Mouse (Mus musculus) CD8-positive naive resting alpha-beta T cell, adult 2 months (primary cell): ENCODE measurements at regions not wholly inside any gene's neighbourhood (a gene's known extent, or its start where the extent isn't known, plus 50 kb on each side); places are given as distances from the start of the nearest gene placed in this dataset.

Source experiments
- DNase-seq, 2 experiments: peaks; one replicate each; pipeline ENCODE4 v3.0.0; 2022; ENCODE audit warnings: low read depth in 2 of 2, low spot score in 2 of 2

DNA sequence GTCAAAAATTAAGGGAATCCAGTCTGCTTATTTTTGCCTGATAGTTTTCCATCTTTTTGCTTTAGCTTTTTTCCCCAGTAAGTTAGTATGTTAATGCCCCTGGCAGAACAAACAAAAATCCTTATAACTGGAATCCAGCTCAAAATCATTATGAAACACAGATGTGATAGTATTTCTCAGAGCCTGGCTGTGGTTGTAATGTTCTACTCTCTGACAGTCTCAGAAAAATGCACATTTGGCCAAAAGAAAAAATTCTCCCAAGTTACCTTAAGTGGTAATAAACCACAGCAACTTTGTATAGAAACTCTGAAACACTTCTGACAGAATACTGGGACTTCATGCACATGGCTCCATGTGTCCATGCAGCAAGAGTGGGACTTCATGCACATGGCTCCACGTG is 193.5 kb upstream of the Rnd3 start:
- no peak for DNase-seq

DNA sequence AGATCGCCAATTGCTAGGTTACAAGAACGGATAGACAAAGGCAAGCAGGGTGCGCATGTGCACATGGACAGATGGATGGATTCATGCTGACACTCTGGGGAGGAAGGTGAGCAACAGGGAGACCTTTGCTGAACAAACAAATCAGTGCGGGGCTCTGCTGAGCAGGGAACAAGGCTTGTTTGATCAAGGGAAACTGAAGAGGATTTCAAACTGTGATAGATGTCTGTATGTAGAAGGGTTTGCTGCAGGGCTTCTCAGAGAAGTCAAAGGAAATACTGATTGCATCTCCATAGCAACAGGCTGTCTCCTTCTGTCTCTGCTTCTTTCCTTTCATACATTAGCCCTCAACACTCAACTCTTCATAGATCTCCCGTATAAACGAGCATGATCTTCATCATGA is 185.5 kb upstream of the Rnd3 start:
- DNase-seq, result no peak

DNA sequence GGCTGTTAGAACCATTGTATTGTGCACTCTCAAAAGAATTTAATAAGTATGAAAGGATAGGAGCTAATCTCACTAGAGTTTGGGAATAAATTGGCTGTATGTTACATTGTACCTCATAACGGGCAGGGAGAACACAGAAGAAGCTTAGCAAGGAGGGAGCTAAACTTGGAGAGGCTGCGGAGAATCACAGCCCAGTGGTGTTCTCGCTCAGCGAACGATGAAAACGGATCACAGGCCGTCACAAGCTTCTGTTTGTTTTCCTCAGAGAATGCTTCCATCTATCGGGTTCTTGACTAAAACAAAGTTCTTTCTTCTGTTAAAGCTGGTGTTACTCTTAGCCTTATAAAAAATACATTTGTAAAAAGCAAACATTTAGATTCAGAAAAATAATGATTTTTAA is 178.2 kb upstream of the Rnd3 start:
- DNase-seq, result no peak

DNA sequence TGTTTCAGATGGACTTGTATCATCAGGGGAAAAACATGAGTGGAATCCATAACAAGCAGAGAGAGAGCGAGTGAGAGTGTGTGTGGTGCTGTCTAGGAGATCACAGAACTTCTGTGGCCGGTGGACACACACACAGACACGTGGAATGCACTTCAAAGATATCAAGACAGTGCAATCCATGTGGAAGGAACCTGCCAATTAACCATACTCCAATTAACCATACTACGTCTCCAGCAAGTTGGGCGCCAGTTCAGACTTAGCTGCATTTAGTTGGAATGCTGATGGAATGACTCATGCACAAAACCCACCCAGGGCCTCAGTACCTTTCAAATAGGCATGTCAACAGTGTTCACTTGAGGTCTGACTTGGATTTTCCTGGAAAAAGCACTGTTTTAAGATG is 172.8 kb upstream of the Rnd3 start:
- DNase-seq, result no peak

DNA sequence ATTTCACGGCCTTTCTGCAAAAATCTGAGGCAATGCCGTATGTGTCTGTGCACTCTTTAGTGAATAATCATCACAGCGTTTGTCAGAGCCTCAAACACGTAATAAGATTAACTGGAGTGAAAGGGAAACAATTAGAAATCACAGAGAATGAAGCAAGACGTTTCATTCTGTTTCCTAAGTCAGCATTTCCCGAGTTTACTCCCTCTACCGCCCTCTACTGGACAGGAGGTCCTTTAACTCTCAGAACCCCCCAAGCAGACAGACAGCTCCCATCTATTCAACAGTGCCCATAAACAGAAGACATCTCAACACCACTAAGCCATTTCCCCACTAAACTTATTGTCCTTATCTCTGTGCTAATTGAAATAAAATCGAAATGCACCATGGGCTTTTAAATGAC is 167.5 kb upstream of the Rnd3 start:
- DNase-seq, result no peak

DNA sequence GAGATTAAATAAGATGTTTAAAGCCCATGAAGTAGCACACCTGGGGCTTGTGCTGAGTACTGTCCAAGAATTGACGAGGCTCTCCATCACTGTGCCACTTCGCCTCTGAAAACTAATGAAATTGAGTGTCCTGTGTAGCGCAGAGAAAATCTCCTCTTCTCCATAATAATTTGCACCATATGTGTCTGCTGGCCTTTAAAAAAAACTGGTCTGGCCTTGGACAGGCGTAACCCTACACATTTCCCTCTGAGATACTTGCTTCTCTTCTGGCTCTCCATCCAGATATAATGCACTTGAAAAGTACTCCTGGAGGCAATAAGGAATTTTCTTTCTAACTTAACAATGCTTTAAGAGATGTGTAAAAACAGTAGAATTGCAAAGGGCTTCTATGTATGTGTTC is 164.5 kb upstream of the Rnd3 start:
- DNase-seq, result no peak

DNA sequence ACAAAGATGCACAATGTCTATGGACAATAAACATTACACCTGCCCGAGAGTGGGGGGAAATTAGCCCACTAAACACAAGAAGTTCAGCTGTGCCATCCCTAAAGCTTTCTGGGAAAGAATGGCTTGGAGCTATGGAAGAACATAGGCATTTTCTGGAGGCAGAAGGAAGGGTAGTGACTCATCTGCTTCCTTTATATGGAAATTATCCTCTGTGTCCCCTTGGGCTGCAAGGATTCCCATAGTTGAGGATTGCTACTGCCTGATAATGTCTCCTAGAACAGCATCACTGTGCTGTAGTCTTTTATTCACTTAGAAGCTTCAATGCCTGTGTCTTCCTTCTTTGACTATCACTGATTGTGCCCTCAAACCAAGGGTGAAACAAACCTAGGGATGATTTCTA is 157.3 kb upstream of the Rnd3 start:
- DNase-seq, result no peak

DNA sequence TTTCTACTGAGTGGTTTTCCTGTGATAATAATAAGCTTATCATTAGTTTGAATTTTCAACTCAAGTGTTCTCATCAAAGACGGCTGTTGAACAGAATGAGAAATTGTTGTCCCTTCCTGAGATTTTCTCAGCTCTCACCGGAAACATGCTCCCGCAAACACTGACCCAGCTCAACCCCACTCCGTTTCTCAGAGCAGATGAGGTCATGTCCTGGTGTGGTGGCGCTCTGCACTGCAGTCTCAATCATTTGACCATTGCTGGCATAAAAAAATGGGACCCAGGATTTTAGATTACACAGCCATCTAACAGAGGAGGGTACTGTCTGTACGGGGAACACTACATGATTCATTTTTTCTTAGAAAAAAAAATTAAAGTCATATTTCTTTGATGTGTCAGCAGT is 156.5 kb upstream of the Rnd3 start:
- DNase-seq, result no peak

DNA sequence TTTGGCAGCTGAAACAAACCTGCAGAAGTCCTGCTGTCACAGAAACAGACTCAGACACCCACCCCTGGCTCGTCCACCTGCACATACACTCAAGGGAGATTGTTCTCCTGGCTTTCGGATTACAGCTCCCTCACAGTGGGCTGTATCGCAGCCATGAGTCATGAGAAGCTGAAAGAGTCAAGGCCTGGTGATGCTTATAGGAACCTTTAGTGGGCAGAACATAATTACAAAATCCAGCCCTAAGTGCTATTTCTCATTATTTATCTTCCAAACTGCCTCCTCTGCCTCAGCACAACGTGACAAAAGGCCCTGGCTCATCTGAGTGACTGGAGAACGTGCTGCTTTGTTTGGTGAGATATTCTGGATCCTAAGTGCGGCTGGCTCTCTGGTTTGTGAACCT is 155.8 kb upstream of the Rnd3 start:
- no peak for DNase-seq

DNA sequence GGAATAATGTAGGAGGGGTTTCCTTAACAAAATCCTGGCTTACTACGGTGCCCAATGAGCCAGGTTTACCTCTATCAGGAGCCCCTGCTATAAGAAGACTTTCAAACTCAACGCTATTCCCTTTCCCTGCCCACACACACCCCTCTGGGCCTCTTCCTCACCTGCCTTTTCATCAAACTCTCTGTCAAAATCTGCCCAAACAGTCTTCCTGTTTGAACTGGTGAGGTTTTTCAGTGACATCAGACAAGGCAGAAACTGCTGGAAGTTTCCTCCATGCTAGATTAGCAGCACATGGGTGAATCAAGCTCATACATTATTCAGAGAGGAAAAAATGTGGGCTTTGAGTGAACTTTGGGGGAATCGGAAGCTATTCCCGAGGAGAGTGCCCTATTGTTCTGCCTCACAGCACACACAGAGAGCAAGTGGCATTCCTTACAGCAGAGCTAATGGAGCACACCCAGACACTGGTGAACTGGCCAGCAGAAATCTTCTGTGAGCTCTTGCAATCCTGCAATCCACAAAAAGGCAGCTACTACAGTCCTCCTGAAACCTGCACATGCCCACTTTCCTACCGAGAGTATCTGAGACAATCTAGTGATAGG is 141.8 kb upstream of the Rnd3 start:
- no peak for DNase-seq

DNA sequence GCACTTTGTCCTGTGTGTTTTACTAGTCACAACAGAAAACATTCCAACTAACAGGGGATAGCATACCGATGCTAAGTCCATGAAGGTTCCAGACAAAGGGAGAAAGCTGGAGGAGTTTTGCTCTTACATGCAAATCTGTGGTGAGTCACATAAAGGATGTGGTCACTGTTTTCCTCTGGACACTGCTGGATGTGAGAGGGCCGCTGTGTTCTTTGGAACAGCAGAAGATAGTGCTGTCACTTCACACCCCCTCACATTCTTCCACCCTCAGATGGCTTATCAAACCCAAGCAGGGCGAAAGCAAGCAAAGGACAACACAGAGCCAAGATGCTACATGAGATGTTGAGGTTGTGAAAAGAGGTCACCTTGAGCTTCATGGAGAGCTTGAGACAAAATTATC is 139.8 kb upstream of the Rnd3 start:
- no peak for DNase-seq

DNA sequence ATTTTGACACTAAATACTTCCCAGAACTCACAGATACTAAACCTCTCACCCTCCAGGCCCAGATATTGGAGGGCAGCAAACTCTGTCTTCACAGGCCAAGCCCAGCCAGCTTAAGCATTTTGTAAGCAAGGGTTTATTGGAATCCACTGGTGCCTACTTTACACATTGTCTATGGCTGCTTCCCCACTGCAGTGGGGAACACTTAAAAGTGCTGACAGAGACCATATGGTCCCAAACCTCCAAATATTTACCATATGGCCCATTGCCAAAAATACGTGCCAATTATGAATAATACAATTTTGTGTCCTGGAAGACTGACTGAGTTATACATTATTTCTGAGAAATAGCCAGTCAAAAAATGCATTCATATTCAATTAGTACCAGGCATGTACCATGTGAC is 136.7 kb upstream of the Rnd3 start:
- DNase-seq, result no peak

DNA sequence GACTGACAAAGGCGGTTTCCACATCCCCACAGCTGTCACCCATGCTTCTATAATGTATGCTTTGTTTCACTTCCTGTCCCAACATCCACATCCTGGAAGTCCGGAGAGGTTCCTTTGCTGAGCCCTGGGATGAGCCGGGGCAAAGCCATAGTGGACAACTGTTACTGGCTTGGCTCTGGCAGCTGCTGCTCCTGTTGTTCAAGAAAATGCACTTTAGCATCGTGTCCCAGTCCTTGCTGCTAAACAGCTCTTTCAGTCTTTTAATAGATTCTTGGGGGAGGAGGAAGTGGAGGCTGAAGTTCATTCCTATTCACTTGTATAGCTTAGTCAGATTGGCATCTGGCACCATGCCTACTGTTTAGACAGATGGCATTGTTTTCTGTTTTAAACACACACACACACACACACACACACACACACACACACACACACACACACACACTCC is 135.9 kb upstream of the Rnd3 start:
- no peak for DNase-seq

DNA sequence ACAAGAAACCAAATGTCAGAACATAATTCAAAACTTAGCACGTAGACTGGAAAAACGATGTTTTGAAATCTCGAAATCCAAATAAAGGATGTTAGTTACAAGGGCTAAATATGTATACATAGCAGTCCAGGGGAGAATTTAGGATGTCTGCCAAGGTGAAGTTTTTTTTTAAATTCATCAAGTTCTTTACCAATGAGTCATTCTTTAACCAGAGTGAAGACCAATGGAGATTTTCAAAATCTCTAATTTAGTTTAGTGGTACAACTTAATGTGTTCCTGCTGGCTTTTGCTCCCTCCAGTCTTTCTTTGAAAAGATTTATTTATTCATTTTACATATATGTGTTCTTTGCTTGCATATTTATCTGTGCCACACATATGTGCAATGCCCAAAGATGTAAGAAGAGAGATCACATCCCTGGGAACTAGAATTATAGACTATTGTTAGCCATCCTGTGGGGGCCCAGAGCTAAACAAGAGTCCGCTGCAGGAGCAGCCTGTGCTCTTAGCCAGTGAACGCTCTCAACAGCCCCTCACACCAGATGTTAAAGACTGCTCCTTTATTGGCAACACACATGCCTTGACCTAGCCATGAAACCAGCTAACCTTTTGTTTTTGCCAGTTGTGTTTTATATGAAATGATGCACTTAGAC is 130.6 kb upstream of the Rnd3 start:
- no peak for DNase-seq

DNA sequence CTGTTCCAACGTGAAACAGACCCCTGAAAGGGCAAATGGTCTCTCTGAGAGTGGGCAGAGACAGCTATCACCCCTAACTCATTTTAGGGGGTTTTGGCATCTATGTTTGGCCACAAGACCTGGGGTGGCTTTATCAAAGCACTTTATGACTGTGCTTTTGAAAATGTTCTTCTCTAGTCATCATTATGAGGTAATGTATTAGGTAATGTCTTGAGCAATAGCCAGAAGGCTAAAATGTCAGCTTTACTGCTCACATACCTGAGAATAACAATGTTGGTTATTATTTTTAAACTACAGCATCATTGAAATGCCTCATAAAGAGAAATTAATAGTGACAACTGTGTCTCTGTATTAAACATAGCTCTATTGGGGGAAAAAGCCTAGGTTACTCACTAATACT is 129.9 kb upstream of the Rnd3 start:
- no peak for DNase-seq

DNA sequence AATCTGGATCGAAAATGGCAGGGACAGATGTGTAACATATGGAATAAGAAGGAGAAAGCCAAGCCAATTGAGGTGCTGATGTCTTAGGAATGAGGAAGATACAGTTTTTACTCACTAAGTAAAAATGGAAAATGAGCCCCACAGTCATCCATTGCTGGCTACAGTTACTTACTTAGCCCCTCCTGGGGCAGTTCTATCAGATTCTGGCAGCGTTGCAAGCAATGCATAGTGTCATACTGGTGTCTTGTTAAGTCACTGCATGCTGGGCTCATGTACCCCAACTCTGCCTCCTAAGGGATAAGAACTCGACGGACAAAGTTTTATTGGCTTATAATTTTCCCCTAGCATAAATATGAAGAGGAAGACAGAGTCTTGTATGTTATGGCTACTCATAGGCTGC is 129.4 kb upstream of the Rnd3 start:
- DNase-seq, result no peak

DNA sequence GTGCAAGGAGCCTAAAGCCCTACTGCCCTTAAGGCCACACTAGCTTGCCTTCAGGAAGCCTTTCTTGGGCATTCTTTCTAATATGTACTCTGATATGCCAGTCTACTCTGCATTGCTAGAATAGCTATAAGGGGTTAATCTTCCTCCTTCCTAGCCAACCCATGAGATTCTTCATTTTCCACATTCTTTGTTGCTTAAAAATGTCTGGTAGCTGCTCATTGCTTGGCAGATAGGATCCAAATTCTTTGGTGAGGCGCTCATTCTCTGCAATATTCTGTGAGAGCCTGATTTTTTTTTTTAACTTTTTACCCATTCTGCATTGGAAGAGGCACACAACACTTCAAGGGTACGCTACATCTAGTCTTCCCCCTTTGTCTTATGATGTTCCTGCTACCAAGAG is 127.7 kb upstream of the Rnd3 start:
- no peak for DNase-seq

DNA sequence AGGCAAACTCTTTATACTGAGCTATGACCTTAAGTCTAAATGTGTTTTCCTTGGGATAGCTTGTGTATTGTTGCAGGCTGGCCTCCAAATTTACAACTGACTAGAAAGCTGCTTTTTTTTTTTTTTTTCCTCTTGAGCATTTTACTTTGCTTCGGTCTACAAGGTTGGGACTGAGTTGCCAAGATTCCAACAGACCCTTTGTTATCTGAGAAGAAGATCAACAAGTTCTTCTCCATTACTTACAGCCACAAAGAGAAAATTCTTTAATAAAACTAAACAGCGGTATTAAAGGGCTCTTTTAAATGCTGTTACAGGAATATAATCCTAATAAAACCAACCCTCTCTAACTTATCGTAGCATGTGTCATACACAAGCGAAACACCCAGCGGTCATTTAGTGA is 124.4 kb upstream of the Rnd3 start:
- no peak for DNase-seq

DNA sequence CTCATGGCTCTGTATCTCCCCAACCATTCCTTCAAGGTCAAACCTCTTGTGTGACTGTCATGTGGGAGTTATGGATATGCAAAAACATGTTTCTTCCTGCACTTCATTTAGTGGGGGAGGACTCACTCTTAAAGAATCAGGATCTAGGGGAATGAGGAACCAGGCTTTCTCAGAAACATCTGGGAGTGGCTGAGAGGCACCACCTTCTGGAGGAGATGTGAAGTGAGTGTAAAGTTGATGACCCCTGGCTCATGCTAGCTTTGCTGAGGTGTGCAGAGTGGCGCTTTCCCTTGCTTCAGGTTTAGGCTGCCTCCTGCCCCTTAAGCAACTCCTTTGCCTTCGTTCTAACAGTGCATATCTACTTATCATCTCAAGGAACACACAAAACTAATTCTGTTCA is 119.6 kb upstream of the Rnd3 start:
- DNase-seq, result no peak

DNA sequence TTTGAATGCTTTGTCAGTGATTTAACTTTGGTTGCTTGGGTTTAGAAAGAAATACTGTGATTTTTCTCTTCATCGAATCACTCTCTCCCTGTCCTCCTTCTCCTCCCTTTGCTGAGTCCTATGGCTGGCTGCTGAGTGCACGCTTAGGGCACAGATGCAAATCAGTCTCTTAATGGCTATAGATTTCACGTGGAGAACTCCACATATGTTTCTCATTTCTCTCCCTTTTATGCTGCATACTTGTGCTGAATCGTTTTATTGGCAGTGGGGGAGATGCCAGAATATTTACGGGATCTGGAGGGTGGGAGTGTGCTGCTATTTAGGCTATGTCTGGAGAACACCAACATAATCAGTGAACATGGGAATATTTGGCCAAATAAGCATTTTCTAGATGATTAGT is 118.8 kb upstream of the Rnd3 start:
- DNase-seq, result no peak

DNA sequence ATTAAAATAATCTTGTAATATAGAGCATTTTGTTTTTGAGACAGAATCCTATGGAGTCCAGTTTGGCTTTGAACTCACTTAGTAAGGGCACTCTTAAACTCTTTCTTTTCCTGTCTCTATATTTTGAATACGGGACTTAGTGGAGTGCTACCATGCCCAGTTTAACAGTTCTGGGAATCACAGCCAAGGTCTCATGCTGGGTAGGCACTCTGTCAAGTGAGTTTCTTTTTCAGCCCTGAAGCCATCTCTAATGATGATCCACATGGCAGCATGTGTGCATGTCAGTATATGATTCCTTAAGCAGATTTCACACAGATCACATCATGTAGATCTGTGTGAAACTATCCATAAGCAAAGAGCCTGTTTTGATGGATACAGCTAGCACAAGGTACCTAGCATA is 113.6 kb upstream of the Rnd3 start:
- no peak for DNase-seq

DNA sequence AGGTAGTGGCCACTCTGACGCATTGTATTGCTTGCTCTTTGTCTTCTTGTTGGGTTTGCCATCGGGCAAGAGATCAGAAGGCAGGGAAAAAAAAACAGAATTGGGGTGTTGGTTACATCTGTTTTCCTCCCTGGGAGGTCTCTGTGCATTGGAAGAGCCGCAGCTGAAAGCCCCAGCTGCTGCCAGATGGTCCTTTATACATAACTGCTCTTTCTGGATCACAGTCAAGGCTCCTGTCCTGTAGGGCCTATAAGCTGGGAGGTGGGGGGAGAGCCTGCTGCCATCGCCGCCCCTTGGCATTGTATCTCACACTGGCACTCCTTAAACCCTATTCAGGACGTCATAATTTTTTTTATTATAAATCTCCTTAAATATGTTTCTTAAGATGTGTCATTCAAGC is 101.9 kb upstream of the Rnd3 start:
- no peak for DNase-seq

DNA sequence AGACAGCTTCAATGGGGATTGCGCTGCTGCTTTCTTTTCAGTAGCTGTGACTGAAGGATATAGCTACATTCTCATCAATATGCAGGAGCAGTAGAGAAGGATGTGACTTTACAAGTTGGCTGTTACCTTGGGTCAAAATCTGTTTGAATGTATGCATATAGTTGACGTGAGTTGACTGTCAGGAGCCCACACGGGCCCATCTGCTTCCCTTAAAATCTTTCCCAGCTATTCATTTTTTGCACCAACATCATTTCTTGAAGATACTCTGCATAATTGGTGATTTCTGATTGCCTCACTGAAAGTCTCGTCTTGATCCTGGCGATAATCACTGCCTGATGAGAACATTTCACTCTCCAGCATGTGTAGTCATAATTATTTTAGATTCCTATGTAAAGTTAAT is 92.7 kb upstream of the Rnd3 start:
- no peak for DNase-seq

DNA sequence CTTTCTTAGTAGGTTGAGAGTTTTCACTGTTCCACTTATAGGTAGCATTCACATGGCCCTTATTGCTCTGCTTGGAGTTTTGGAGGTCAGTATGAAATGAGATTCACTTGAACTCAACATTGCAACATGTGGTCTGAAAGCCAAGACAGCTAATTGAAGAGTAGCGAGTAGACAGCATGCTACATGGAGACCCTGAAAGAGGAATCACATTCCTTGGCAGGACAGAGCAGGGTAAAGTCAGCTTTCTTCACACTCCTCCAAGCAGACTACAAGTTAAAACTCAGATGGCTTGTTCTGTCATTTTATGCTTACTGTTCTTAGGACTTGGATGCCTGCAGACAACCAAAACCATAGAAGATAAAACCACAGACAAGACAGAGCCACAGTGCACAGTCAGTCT is 91.1 kb upstream of the Rnd3 start:
- DNase-seq, result no peak
